Mouse (Mus musculus): Measurements from ENCODE around the gene Tamm41. TPM values are rescaled to one million over a fixed set of nuclear protein-coding genes. Genes with fewer than 3 reads are reported as not detected.

Tamm41 gene
- total and polyA plus RNA-seq, 2 experiments from 2014 or later: 23.9 to 30.5 TPM

- H3K4me1 ChIP-seq (ENCODE audit: control insufficient read depth, insufficient read depth): no peaks in the 10 kb centered on the region
- TF ChIP-seq EP300 (IDR thresholded peaks at IDR 0.05; ENCODE audit: low read depth) (no peak), CTCF (IDR thresholded peaks at IDR 0.05; ENCODE audit: low read depth) (no peak)
- WGBS: 83% methylated on average over 9 of the region's 9 CpGs
- DNase-seq (ENCODE audit: low spot score): no peak
- H3K36me3 ChIP-seq (replicated peaks; ENCODE audit: control insufficient read depth, insufficient read depth, low read length): peaks cover 28% of the 10 kb centered on the region
- H3K4me3 ChIP-seq (ENCODE audit: low read depth, low read length): no peak overlapping the region
- ATAC-seq (ENCODE audit: insufficient read depth, low read depth): no peak
- H3K4me2 ChIP-seq (ENCODE audit: low read depth, low read length): no peak overlapping the region
- no peaks in the 10 kb centered on the region for H3K27me3 ChIP-seq (ENCODE audit: control insufficient read depth, insufficient read depth, low read length)
- H3K9me3 ChIP-seq (replicated peaks; ENCODE audit: control insufficient read depth, low read length): no peaks in the 10 kb centered on the region
- H3K9ac ChIP-seq (replicated peaks; ENCODE audit: low read depth, low read length): no peak overlapping the region
- no peak overlapping the region for H3K27ac ChIP-seq (ENCODE audit: low read depth)
Measured at GRCm38 (mm10) chr6:115010304-115010703, 27.4 kb downstream of the Tamm41 start.

GRCm38 (mm10) chr6:115007728-115008127, 29.9 kb downstream of the Tamm41 start:
- Histone ChIP-seq H3K9ac (replicated peaks; ENCODE audit: low read depth, low read length) (no peak overlapping the region), H3K27ac (ENCODE audit: low read depth) (no peak overlapping the region), H3K4me1 (ENCODE audit: control insufficient read depth, insufficient read depth) (no peaks in the 10 kb centered on the region), H3K4me3 (ENCODE audit: low read depth, low read length) (no peak overlapping the region), H3K4me2 (ENCODE audit: low read depth, low read length) (no peak overlapping the region), H3K36me3 (replicated peaks; ENCODE audit: control insufficient read depth, insufficient read depth, low read length) (peaks cover 34% of the 10 kb centered on the region), H3K27me3 (ENCODE audit: control insufficient read depth, insufficient read depth, low read length) (no peaks in the 10 kb centered on the region), H3K9me3 (replicated peaks; ENCODE audit: control insufficient read depth, low read length) (no peaks in the 10 kb centered on the region)
- peak; percentile 91 for TF ChIP-seq CTCF (IDR thresholded peaks at IDR 0.05; ENCODE audit: low read depth)
- TF ChIP-seq EP300 (IDR thresholded peaks at IDR 0.05; ENCODE audit: low read depth): no peak
- 37% methylated on average over 5 of the region's 5 CpGs for WGBS
- DNase-seq (ENCODE audit: low spot score): peak; percentile 69
- peak; percentile 56; the same call in 1 of the 2 replicates for ATAC-seq (ENCODE audit: insufficient read depth, low read depth)

GRCm38 (mm10) chr6:115006948-115007347, 30.7 kb downstream of the Tamm41 start:
- TF ChIP-seq EP300 (IDR thresholded peaks at IDR 0.05; ENCODE audit: low read depth) (no peak), CTCF (IDR thresholded peaks at IDR 0.05; ENCODE audit: low read depth) (no peak)
- H3K9ac ChIP-seq (replicated peaks; ENCODE audit: low read depth, low read length): no peak overlapping the region
- H3K27me3 ChIP-seq (ENCODE audit: control insufficient read depth, insufficient read depth, low read length): no peaks in the 10 kb centered on the region
- ATAC-seq (ENCODE audit: insufficient read depth, low read depth) (peak; percentile 75), DNase-seq (ENCODE audit: low spot score) (peak; percentile 60)
- no peaks in the 10 kb centered on the region for H3K4me1 ChIP-seq (ENCODE audit: control insufficient read depth, insufficient read depth)
- no peak overlapping the region for H3K27ac ChIP-seq (ENCODE audit: low read depth)
- H3K4me3 ChIP-seq (ENCODE audit: low read depth, low read length): no peak overlapping the region
- H3K4me2 ChIP-seq (ENCODE audit: low read depth, low read length): no peak overlapping the region
- H3K9me3 ChIP-seq (replicated peaks; ENCODE audit: control insufficient read depth, low read length): no peaks in the 10 kb centered on the region
- WGBS: 46% methylated on average over 6 of the region's 6 CpGs
- peaks cover 31% of the 10 kb centered on the region for H3K36me3 ChIP-seq (replicated peaks; ENCODE audit: control insufficient read depth, insufficient read depth, low read length)

- Histone ChIP-seq H3K4me3 (ENCODE audit: low read depth, low read length) (no peak overlapping the region), H3K4me1 (ENCODE audit: control insufficient read depth, insufficient read depth) (no peaks in the 10 kb centered on the region), H3K27me3 (ENCODE audit: control insufficient read depth, insufficient read depth, low read length) (no peaks in the 10 kb centered on the region), H3K27ac (ENCODE audit: low read depth) (no peak overlapping the region), H3K4me2 (ENCODE audit: low read depth, low read length) (no peak overlapping the region), H3K9me3 (replicated peaks; ENCODE audit: control insufficient read depth, low read length) (no peaks in the 10 kb centered on the region), H3K9ac (replicated peaks; ENCODE audit: low read depth, low read length) (no peak overlapping the region), H3K36me3 (replicated peaks; ENCODE audit: control insufficient read depth, insufficient read depth, low read length) (peaks cover 22% of the 10 kb centered on the region)
- 65% methylated on average over 3 of the region's 3 CpGs for WGBS
- ATAC-seq (ENCODE audit: insufficient read depth, low read depth): no peak
- TF ChIP-seq CTCF (IDR thresholded peaks at IDR 0.05; ENCODE audit: low read depth) (no peak), EP300 (IDR thresholded peaks at IDR 0.05; ENCODE audit: low read depth) (no peak)
- DNase-seq (ENCODE audit: low spot score): no peak
Measured at GRCm38 (mm10) chr6:115006065-115006464, 31.6 kb downstream of the Tamm41 start.

GRCm38 (mm10) chr6:115005351-115005890, 32.3 kb downstream of the Tamm41 start:
- no peaks in the 10 kb centered on the region for H3K9me3 ChIP-seq (replicated peaks; ENCODE audit: control insufficient read depth, low read length)
- WGBS: 86% methylated on average over 8 of the region's 8 CpGs
- H3K27me3 ChIP-seq (ENCODE audit: control insufficient read depth, insufficient read depth, low read length): no peaks in the 10 kb centered on the region
- ATAC-seq (ENCODE audit: insufficient read depth, low read depth): no peak
- DNase-seq (ENCODE audit: low spot score): no peak
- no peak overlapping the region for H3K9ac ChIP-seq (replicated peaks; ENCODE audit: low read depth, low read length)
- H3K36me3 ChIP-seq (replicated peaks; ENCODE audit: control insufficient read depth, insufficient read depth, low read length): peaks cover 16% of the 10 kb centered on the region
- H3K4me1 ChIP-seq (ENCODE audit: control insufficient read depth, insufficient read depth): no peaks in the 10 kb centered on the region
- TF ChIP-seq EP300 (IDR thresholded peaks at IDR 0.05; ENCODE audit: low read depth) (no peak), CTCF (IDR thresholded peaks at IDR 0.05; ENCODE audit: low read depth) (no peak)
- no peak overlapping the region for H3K4me3 ChIP-seq (ENCODE audit: low read depth, low read length)
- H3K4me2 ChIP-seq (ENCODE audit: low read depth, low read length): no peak overlapping the region
- H3K27ac ChIP-seq (ENCODE audit: low read depth): no peak overlapping the region

- Histone ChIP-seq H3K4me3 (ENCODE audit: low read depth, low read length) (no peak overlapping the region), H3K9ac (replicated peaks; ENCODE audit: low read depth, low read length) (no peak overlapping the region), H3K9me3 (replicated peaks; ENCODE audit: control insufficient read depth, low read length) (no peaks in the 10 kb centered on the region), H3K4me1 (ENCODE audit: control insufficient read depth, insufficient read depth) (no peaks in the 10 kb centered on the region), H3K27me3 (ENCODE audit: control insufficient read depth, insufficient read depth, low read length) (no peaks in the 10 kb centered on the region), H3K27ac (ENCODE audit: low read depth) (no peak overlapping the region), H3K4me2 (ENCODE audit: low read depth, low read length) (no peak overlapping the region), H3K36me3 (replicated peaks; ENCODE audit: control insufficient read depth, insufficient read depth, low read length) (peaks cover 15% of the 10 kb centered on the region)
- no peak for ATAC-seq (ENCODE audit: insufficient read depth, low read depth)
- TF ChIP-seq EP300 (IDR thresholded peaks at IDR 0.05; ENCODE audit: low read depth) (no peak), CTCF (IDR thresholded peaks at IDR 0.05; ENCODE audit: low read depth) (no peak)
- DNase-seq (ENCODE audit: low spot score): no peak
- 83% methylated on average over 8 of the region's 8 CpGs for WGBS
Measured at GRCm38 (mm10) chr6:115004636-115005035, 33.0 kb downstream of the Tamm41 start.
